In the genomic region with DNA sequence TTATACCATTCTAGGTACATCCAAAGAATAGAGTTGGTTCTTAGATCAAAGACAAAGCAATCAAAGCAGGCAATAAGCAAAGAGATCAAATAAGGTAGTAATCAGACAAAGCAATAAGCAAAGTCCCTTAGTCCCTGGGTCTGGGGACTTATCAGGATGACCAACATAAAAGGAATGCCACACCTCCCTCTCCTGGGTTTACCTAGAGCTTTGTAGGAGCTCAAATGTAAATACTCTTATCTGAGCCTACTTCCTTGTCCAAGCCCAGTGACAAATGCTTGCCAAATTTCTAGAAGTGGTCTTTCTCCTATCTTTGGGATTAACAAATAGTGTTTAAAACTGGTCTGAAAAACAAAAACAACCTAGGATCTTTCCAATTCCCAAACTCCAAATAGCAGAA, we compare ENCODE assay signal across 17 mouse cellular contexts.
"Had no signal": no experiment of that assay in that cellular context is flagged by ENCODE, and none has a peak within 500 bp of the region (broad histone marks: within the 10 kb centered on the region; RNA-seq: fewer than 3 reads in every experiment).

No protein-coding gene starts in this region.

- H3K4me3 ChIP-seq: kidney, embryonic 15.5 days; limb, embryonic 13.5 days; midbrain, embryonic 10.5 days; myocyte; neural tube, embryonic 12.5 days had no signal

- H3K27me3 ChIP-seq: kidney, embryonic 15.5 days; limb, embryonic 13.5 days; neural tube, embryonic 12.5 days had no signal

- H3K36me3 ChIP-seq: kidney, embryonic 15.5 days; limb, embryonic 13.5 days; midbrain, embryonic 10.5 days; neural tube, embryonic 12.5 days had no signal

- H3K27ac ChIP-seq: hindbrain, embryonic 14.5 days; kidney, embryonic 15.5 days; limb, embryonic 13.5 days; liver, embryonic 14.5 days; midbrain, embryonic 10.5 days; neural tube, embryonic 12.5 days had no signal

- H3K4me2 ChIP-seq: hindbrain, embryonic 14.5 days; kidney, embryonic 15.5 days; limb, embryonic 13.5 days; neural tube, embryonic 12.5 days had no signal

- H3K9ac ChIP-seq: hindbrain, embryonic 14.5 days; kidney, embryonic 15.5 days; limb, embryonic 13.5 days; liver, embryonic 14.5 days; neural tube, embryonic 12.5 days had no signal

- DNase-seq: kidney, adult 18-20 months; kidney, postnatal 14 days; layer of hippocampus, adult 9-11 months; left cerebral cortex, postnatal 4 days; lung, adult 18-20 months; lung, postnatal 10 days; midbrain, embryonic 14.5 days; spleen, adult 18-20 months; thymus, adult 2 months; thymus, postnatal 25 days had no signal

- H3K9me3 ChIP-seq: kidney, embryonic 15.5 days; limb, embryonic 13.5 days; midbrain, embryonic 10.5 days; neural tube, embryonic 12.5 days had no signal
